Mouse (Mus musculus) heart, postnatal 0 days (tissue): Measurements from ENCODE around the gene Scg5.

Experiments used
- CTCF ChIP-seq: IDR thresholded peaks from 2 replicates; pipeline ENCODE4 v1.5.1; 2016; ENCODE audit warnings: antibody characterized with exemption, control low read depth, low read depth
- EP300 ChIP-seq: IDR thresholded peaks from 2 replicates; pipeline ENCODE4 v1.6.1; 2016; ENCODE audit warnings: antibody characterized with exemption, low read depth

- TF ChIP-seq CTCF (no peak), EP300 (no peak)
Measured at GRCm38 (mm10) chr2:113787882-113788281, 41.0 kb downstream of the Scg5 start.
